Mouse (Mus musculus): ENCODE measurements around the gene Cnn3.

- TF ChIP-seq HCFC1 (IDR thresholded peaks at IDR 0.05; ENCODE audit: borderline replicate concordance, insufficient read depth, low read length) (no peak), ZNF384 (IDR thresholded peaks at IDR 0.05; ENCODE audit: low read depth, low read length) (no peak)
Measured at GRCm38 (mm10) chr3:121417379-121418250, 8.7 kb upstream of the Cnn3 start.
